Mouse (Mus musculus) embryonic fibroblast, embryonic 13.5 days (primary cell): Measurements from ENCODE around the gene S100a3.

ENCODE experiments used
- CTCF ChIP-seq: IDR thresholded peaks from 2 replicates; pipeline ENCODE4 v1.5.1; 2011; ENCODE audit warnings: mild to moderate bottlenecking, control low read depth, low read length, moderate library complexity, borderline replicate concordance; ENCODE audit not compliant: insufficient read depth
- POLR2A ChIP-seq: IDR thresholded peaks from 2 replicates; pipeline ENCODE4 v1.6.1; 2011; ENCODE audit warnings: low read depth, mild to moderate bottlenecking, control low read depth, low read length, moderate library complexity

DNA sequence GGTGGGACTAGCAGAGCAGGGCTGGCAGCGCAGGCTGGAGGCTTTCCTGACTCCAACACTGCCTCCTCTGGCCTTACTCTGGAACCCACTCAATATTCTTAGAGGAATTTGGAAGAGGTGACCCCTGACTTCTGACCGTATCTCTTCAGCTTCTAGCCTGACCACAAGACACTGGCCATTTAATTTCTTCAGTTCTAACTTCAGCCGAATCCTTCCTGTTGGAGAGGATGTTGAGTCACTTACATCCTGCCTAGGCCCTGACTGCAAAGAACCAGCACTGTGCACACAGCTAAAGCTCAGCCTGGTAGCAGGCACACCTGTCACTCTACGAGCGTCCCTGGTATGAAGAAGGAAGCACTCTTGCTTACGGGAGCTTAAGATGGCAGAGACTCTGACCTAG is 29.0 kb downstream of the S100a3 start:
- TF ChIP-seq CTCF (no peak), POLR2A (no peak)
